Mouse (Mus musculus): ENCODE results near the gene Nmnat3.

- TF ChIP-seq CTCF (conservative IDR thresholded peaks at IDR 0.05; ENCODE audit: low read length) (no peak), POU5F1 (IDR thresholded peaks at IDR 0.05; ENCODE audit: borderline replicate concordance, low read length) (no peak)
These were observed 128.2 kb downstream of the Nmnat3 start for GRCm38 (mm10) chr9:98415427-98415826.

Measured in E14TG2a.4 (cell line).